Mouse (Mus musculus) MEL (cell line): ENCODE results near the gene Inhbe. TPM values are rescaled to one million over a fixed set of nuclear protein-coding genes. Genes with fewer than 3 reads are reported as not detected.

Experiments
- DNase-seq: peaks from one replicate; pipeline ENCODE4 v3.0.0; 2011; ENCODE audit warnings: low read depth, low spot score
- H3K27ac ChIP-seq: 2 replicates; pipeline ENCODE4 v1.5.1; 2012; ENCODE audit warnings: low read depth, mild to moderate bottlenecking, control low read depth, low read length, moderate library complexity; ENCODE audit not compliant: control insufficient read depth
- H3K27me3 ChIP-seq, 2 experiments: fragments of 150-350 bp in 1 of 2; sonication (generic) in 1 of 2; 2 replicates each; pipeline ENCODE4 v1.6.1; 2012; ENCODE audit warnings: low read length in 2 of 2, mild to moderate bottlenecking in 2 of 2, improper control_type of control experiment in 1 of 2, moderate library complexity in 1 of 2; ENCODE audit not compliant: insufficient read depth in 2 of 2, control insufficient read depth in 1 of 2
- H3K36me3 ChIP-seq, 2 experiments: 2 replicates each; pipeline ENCODE4 v1.6.1; 2012 to 2014; ENCODE audit warnings: low read length in 2 of 2, improper control_type of control experiment in 1 of 2, inconsistent platforms in 1 of 2, mild to moderate bottlenecking in 1 of 2; ENCODE audit not compliant: insufficient read depth in 2 of 2, control insufficient read depth in 1 of 2
- H3K4me1 ChIP-seq, 2 experiments: fragments of 150-350 bp in 1 of 2; sonication (generic) in 1 of 2; 2 replicates each; pipeline ENCODE4 v1.6.1; 2012; ENCODE audit warnings: low read length in 2 of 2, improper control_type of control experiment in 1 of 2, mild to moderate bottlenecking in 1 of 2; ENCODE audit not compliant: insufficient read depth in 2 of 2, control insufficient read depth in 1 of 2
- H3K4me3 ChIP-seq, 2 experiments: fragments of 150-350 bp in 1 of 2; sonication (generic) in 1 of 2; 2 replicates each; pipeline ENCODE4 v1.5.1; 2012; ENCODE audit warnings: low read depth in 2 of 2, low read length in 2 of 2, mild to moderate bottlenecking in 2 of 2, moderate library complexity in 2 of 2, control low read depth in 1 of 2, improper control_type of control experiment in 1 of 2; ENCODE audit not compliant: control insufficient read depth in 1 of 2, insufficient read depth in 1 of 2
- H3K79me2 ChIP-seq: 2 replicates; pipeline ENCODE4 v1.6.1; 2012; ENCODE audit warnings: mild to moderate bottlenecking, low read length, moderate library complexity; ENCODE audit not compliant: control insufficient read depth, poor library complexity, insufficient read depth
- H3K9ac ChIP-seq: 2 replicates; pipeline ENCODE4 v1.6.1; 2012; ENCODE audit warnings: low read depth, mild to moderate bottlenecking, control low read depth, low read length, moderate library complexity; ENCODE audit not compliant: control insufficient read depth, poor library complexity, severe bottlenecking
- H3K9me3 ChIP-seq: fragments of 150-350 bp; sonication (generic); replicated peaks from 2 replicates; pipeline ENCODE4 v1.6.1; 2012; ENCODE audit warnings: mild to moderate bottlenecking, low read length, improper control_type of control experiment, moderate library complexity; ENCODE audit not compliant: insufficient read depth
- BHLHE40 ChIP-seq: IDR thresholded peaks from 2 replicates; pipeline ENCODE4 v1.6.1; 2012; ENCODE audit warnings: low read depth, mild to moderate bottlenecking, inconsistent platforms, low read length, improper control_type of control experiment, borderline replicate concordance
- CHD1 ChIP-seq: IDR thresholded peaks from 2 replicates; pipeline ENCODE4 v1.6.1; 2012; ENCODE audit warnings: low read depth, mild to moderate bottlenecking, inconsistent platforms, low read length, improper control_type of control experiment
- CHD2 ChIP-seq: IDR thresholded peaks from 2 replicates; pipeline ENCODE4 v1.6.1; 2011; ENCODE audit warnings: low read length, improper control_type of control experiment
- CTCF ChIP-seq, 3 experiments: IDR thresholded peaks in 2 of 3; conservative IDR thresholded peaks in 1 of 3; 2 replicates each; pipeline ENCODE4 v1.5.1; 2011 to 2012; ENCODE audit warnings: low read length in 3 of 3, low read depth in 2 of 3, mild to moderate bottlenecking in 2 of 3, improper control_type of control experiment in 1 of 3, inconsistent platforms in 1 of 3, mixed read lengths in 1 of 3, moderate library complexity in 1 of 3; ENCODE audit not compliant: control insufficient read depth in 1 of 3, insufficient read depth in 1 of 3, poor library complexity in 1 of 3, severe bottlenecking in 1 of 3
- E2F4 ChIP-seq: IDR thresholded peaks from 2 replicates; pipeline ENCODE4 v1.6.1; 2011; ENCODE audit warnings: low read depth, low read length, improper control_type of control experiment, borderline replicate concordance
- EP300 ChIP-seq, 2 experiments: IDR thresholded peaks; 2 replicates each; pipeline ENCODE4 v1.6.1; 2011; ENCODE audit warnings: improper control_type of control experiment in 2 of 2, low read length in 2 of 2, low read depth in 1 of 2, mild to moderate bottlenecking in 1 of 2
- ETS1 ChIP-seq: IDR thresholded peaks from 2 replicates; pipeline ENCODE4 v1.6.1; 2012; ENCODE audit warnings: low read depth, mild to moderate bottlenecking, inconsistent platforms, low read length, improper control_type of control experiment, moderate library complexity
- HCFC1 ChIP-seq: IDR thresholded peaks from 2 replicates; pipeline ENCODE4 v1.6.1; 2012; ENCODE audit warnings: low read depth, mild to moderate bottlenecking, inconsistent platforms, low read length, improper control_type of control experiment, moderate library complexity
- MAX ChIP-seq: IDR thresholded peaks from 2 replicates; pipeline ENCODE4 v1.6.1; 2011; ENCODE audit warnings: low read length, improper control_type of control experiment
- MAZ ChIP-seq: IDR thresholded peaks from 2 replicates; pipeline ENCODE4 v1.6.1; 2012; ENCODE audit warnings: low read depth, mild to moderate bottlenecking, inconsistent platforms, low read length, improper control_type of control experiment
- MXI1 ChIP-seq: IDR thresholded peaks from 2 replicates; pipeline ENCODE4 v1.6.1; 2011; ENCODE audit warnings: mild to moderate bottlenecking, low read depth, low read length, improper control_type of control experiment
- MYC ChIP-seq: IDR thresholded peaks from 2 replicates; pipeline ENCODE4 v1.6.1; 2011; ENCODE audit warnings: low read depth, mild to moderate bottlenecking, low read length, improper control_type of control experiment, moderate library complexity
- POLR2AphosphoS5 ChIP-seq: IDR thresholded peaks from 2 replicates; pipeline ENCODE4 v1.6.1; 2012; ENCODE audit warnings: low read depth, borderline replicate concordance, mild to moderate bottlenecking, inconsistent platforms, low read length, moderate library complexity, mixed read lengths
- RAD21 ChIP-seq: IDR thresholded peaks from 2 replicates; pipeline ENCODE4 v1.6.1; 2011; ENCODE audit warnings: mild to moderate bottlenecking, low read depth, low read length, improper control_type of control experiment
- RCOR1 ChIP-seq: IDR thresholded peaks from 2 replicates; pipeline ENCODE4 v1.6.1; 2012; ENCODE audit warnings: low read depth, mild to moderate bottlenecking, inconsistent platforms, low read length, improper control_type of control experiment
- SIN3A ChIP-seq: IDR thresholded peaks from 2 replicates; pipeline ENCODE4 v1.6.1; 2012; ENCODE audit warnings: low read length, improper control_type of control experiment, inconsistent platforms
- SMC3 ChIP-seq: IDR thresholded peaks from 2 replicates; pipeline ENCODE4 v1.6.1; 2011; ENCODE audit warnings: low read depth, low read length, improper control_type of control experiment
- TAL1 ChIP-seq: IDR thresholded peaks from 2 replicates; pipeline ENCODE4 v1.6.1; 2012; ENCODE audit warnings: mild to moderate bottlenecking, inconsistent platforms, low read length, moderate library complexity, mixed read lengths
- TCF12 ChIP-seq: IDR thresholded peaks from 2 replicates; pipeline ENCODE4 v1.6.1; 2014; ENCODE audit warnings: low read depth, mild to moderate bottlenecking, inconsistent platforms, low read length, improper control_type of control experiment, moderate library complexity
- UBTF ChIP-seq: IDR thresholded peaks from 2 replicates; pipeline ENCODE4 v1.6.1; 2012; ENCODE audit warnings: low read depth, mild to moderate bottlenecking, inconsistent platforms, low read length, improper control_type of control experiment, moderate library complexity, borderline replicate concordance; ENCODE audit not compliant: insufficient read depth
- USF1 ChIP-seq: IDR thresholded peaks from 2 replicates; pipeline ENCODE4 v1.6.1; 2014; ENCODE audit warnings: low read depth, mild to moderate bottlenecking, inconsistent platforms, low read length, improper control_type of control experiment, moderate library complexity
- ZC3H11A ChIP-seq: IDR thresholded peaks from 2 replicates; pipeline ENCODE4 v1.6.1; 2012; ENCODE audit warnings: low read depth, mild to moderate bottlenecking, inconsistent platforms, low read length, improper control_type of control experiment
- ZNF384 ChIP-seq: IDR thresholded peaks from 2 replicates; pipeline ENCODE4 v1.6.1; 2012; ENCODE audit warnings: low read depth, mild to moderate bottlenecking, inconsistent platforms, low read length, improper control_type of control experiment
- polyA plus RNA-seq, 2 experiments: library from polyadenylated mRNA; stranded (reverse) in 1 of 2; unstranded in 1 of 2; fragments of >175 nt in 1 of 2; fragments of >200 nt in 1 of 2; gene quantifications; 2 replicates each; pipeline versions ENCODE4 v1.2.1 to v1.2.4; 2012; ENCODE audit warnings: low replicate concordance in 2 of 2, low read depth in 1 of 2; ENCODE audit not compliant: insufficient read length in 2 of 2, insufficient read depth in 1 of 2, missing spikeins in 1 of 2
- total RNA-seq: library from RNA; depleted of rRNA; stranded (reverse); fragments of 300-350 nt; gene quantifications from 2 replicates; pipeline ENCODE4 v1.2.3, GENCODE M21; 2012

Gene Inhbe
- total and polyA plus RNA-seq, 3 experiments: 0.03 TPM; not detected in 2

DNA sequence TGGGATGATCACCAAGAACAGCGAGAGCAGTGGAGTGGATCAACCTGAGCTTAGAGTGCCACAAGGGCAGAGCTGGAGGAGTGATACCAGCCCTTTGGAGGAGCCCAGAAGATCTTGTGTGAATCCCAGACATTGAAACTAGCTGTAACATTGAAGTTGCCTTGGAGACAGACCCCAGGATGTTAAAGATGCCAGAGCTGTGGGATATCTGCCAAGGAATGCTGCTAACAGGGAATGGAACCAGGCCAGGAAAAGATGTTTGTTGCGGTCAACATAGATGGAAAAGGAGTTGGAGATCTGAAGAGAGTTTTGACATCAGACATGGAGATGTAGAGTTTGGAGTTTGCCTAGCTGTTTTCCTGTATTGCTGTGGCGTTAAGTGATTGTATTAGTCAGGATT, 8.0 kb downstream of the Inhbe start:
- H3K27ac ChIP-seq: no peak overlapping the region
- no peak overlapping the region for H3K9ac ChIP-seq
- TF ChIP-seq MYC (no peak), TCF12 (no peak), BHLHE40 (no peak), CHD2 (no peak), ETS1 (no peak), POLR2AphosphoS5 (no peak), RCOR1 (no peak), SMC3 (no peak)
- H3K4me1 ChIP-seq: peaks cover 0 to 16% of the 10 kb centered on the region in 2 experiments; a peak in 2 of 4 replicates
- DNase-seq: no peak
- H3K27me3 ChIP-seq: no peaks in the 10 kb centered on the region
- H3K79me2 ChIP-seq: no peaks in the 10 kb centered on the region
- H3K4me3 ChIP-seq: no peak overlapping the region
- H3K9me3 ChIP-seq: no peaks in the 10 kb centered on the region
- H3K36me3 ChIP-seq: no peaks in the 10 kb centered on the region

DNA sequence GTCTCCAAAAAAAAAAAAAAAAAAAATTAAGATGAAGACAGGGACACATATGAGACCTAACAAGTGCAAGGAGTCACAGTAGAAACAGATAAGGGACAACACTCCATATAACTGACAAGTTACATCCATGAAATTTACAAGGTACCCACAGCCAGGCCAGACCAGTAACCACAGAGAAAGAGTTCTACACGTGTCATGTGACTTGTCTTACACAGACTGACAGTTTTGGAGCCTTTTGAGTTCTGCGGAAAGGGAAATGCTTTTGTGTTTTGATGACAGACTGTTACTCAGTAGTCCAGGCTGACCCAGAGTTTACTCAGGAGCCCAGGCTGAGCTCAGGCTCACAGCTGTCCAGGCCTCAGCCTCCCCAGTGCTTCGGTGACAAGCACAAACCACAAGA, 11.2 kb downstream of the Inhbe start:
- Histone ChIP-seq H3K4me1 (0 out of 4 replicates have a peak, but pooled peaks cover 0 to 3% of the 10 kb centered on the region in 2 experiments), H3K27ac (no peak overlapping the region), H3K36me3 (peaks cover 0 to 2% of the 10 kb centered on the region in 2 experiments; a peak in 1 of 4 replicates), H3K4me3 (no peak overlapping the region), H3K9ac (no peak overlapping the region), H3K79me2 (no peaks in the 10 kb centered on the region; the same call in 1 of the 2 replicates), H3K27me3 (no peaks in the 10 kb centered on the region), H3K9me3 (no peaks in the 10 kb centered on the region)
- TF ChIP-seq MAX (no peak), TAL1 (no peak), USF1 (0 out of 2 replicates have a peak, but pooled peaks have one; percentile 21), RAD21 (no peak)
- DNase-seq: no peak

DNA sequence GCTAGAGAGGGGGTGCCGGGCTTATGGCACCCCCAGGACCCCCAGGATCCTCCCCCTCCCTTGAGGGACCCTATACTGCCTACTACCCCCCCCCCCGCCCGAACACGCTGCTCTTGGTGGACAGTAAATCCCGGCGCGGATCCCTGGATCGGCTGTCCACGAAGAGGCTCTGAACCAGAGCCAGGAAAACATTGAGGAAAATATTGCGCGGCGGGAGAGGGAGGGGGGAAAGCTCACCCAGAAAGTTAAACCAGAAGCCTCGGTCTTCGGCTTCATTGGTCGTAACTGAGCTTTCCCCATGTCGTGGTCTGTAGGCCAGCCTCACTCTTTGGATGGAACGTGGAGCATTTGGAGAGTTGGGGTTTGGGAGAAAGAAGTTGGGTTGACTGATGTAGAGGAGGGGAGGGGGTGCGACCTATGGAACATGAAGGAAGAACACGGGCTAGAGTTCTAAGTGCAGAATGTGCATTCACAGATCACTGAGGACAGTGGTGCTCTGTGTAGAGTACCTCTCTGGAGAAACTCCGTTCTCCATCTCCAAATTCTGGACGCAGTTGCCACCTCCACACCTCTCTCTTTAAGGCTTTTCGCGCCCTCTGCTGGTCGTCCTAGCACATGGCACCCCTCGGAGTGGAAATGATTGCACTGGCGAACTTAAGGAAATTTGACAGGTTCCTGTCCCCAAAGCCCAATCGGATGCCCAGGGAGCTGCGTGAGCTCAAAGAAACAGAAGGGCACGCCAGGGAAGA, 12.1 kb downstream of the Inhbe start, which contains the start of gene Gli1:
Gene Gli1 (minus strand): TSS at position 84 of the 749 bp plus-strand sequence.
- peak; percentile 95 for DNase-seq
- TF ChIP-seq USF1 (0 out of 2 replicates have a peak, but pooled peaks have one; percentile 15), MAX (peak; percentile 85), UBTF (no peak), ETS1 (no peak), E2F4 (no peak), ZC3H11A (peak; percentile 55), RAD21 (peak; percentile 77), MAZ (peak; percentile 97), MYC (peak; percentile 91), SIN3A (peak; percentile 73), SMC3 (peak; percentile 73), HCFC1 (peak; percentile 26; the same call in 1 of the 2 replicates), CTCF (IDR thresholded peaks at IDR 0.05 in 2 of 3, conservative IDR thresholded peaks at IDR 0.05 in 1 of 3; ENCODE audit: control insufficient read depth in 1 of 3, insufficient read depth in 1 of 3, low read depth in 2 of 3, low read length in 3 of 3, poor library complexity in 1 of 3, severe bottlenecking in 1 of 3) (peak; percentile 95 to 96 (median 96)), MXI1 (peak; percentile 48; the same call in 1 of the 2 replicates), EP300 (IDR thresholded peaks at IDR 0.05; ENCODE audit: low read depth in 1 of 2, low read length in 2 of 2) (no peak), CHD1 (no peak), ZNF384 (0 out of 2 replicates have a peak, but pooled peaks have one; percentile 41), CHD2 (no peak)

More for the DNA sequence above, 12.1 kb downstream of the Inhbe start, which contains the start of gene Gli1:
- H3K4me3 ChIP-seq: peak within 1 kb of the TSS; percentile 57 to 95
- no peaks in the 10 kb centered on the region for H3K9me3 ChIP-seq
- H3K27ac ChIP-seq: 0 out of 2 replicates have a peak within 1 kb of the TSS, but pooled peaks have one; percentile 5
- H3K9ac ChIP-seq: peak within 1 kb of the TSS; percentile 57
- H3K4me1 ChIP-seq: 0 out of 4 replicates have a peak, but pooled peaks cover 0 to 3% of the 10 kb centered on the region in 2 experiments
- peaks cover 0 to 2% of the 10 kb centered on the region in 2 experiments; a peak in 1 of 4 replicates for H3K36me3 ChIP-seq
- H3K79me2 ChIP-seq: no peaks in the 10 kb centered on the region; the same call in 1 of the 2 replicates
- no peaks in the 10 kb centered on the region for H3K27me3 ChIP-seq
